Mouse (Mus musculus): Measurements from ENCODE around the gene Rsg1.

Rsg1 gene

GRCm38 (mm10) chr4:141211646-141212045 lies 2.1 kb upstream of the Rsg1 start:
- DNase-seq (ENCODE audit: low read depth, low spot score): no peak

DNA sequence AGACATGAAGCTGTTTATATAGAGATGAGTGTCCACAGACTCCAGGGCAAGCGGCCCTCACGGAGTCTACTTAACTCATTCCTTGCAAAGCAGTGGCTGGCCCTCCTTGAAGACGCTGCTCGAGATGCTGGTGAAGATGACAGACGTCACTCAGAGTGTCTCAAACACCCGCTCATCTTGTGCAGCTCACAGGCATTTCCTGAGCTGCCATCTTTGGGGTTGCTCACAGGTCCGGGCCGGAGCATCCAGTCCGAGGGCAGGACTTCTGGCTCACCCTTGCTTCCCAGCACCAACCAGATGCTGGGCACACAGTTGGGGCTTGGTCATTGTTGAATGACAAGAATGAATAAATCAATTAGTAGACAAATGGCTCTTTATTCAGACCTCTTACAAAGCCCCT lies 864 bp upstream of the Rsg1 start:
- no peak for DNase-seq (ENCODE audit: low read depth, low spot score)

DNA sequence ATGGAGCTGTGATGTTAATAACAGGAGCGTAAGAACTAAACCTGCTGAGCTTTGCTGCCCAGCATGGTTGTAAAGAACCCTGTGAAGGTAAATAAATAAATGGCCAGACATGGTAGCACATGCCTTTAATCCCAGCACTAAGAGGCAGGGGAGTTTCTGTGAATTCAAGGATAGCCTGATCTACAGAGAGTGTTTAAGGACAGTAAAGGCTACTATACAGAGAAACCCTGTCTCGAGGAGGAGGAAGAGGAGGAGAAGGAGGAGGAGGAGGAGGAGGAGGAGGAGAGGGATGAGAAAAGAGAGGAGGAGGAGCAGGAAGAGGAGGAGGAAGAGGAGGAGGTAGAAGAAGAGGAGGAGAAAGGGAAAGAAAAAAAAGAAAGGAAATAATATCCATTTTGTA lies 414 bp upstream of the Rsg1 start:
- no peak for DNase-seq (ENCODE audit: low read depth, low spot score)

DNA sequence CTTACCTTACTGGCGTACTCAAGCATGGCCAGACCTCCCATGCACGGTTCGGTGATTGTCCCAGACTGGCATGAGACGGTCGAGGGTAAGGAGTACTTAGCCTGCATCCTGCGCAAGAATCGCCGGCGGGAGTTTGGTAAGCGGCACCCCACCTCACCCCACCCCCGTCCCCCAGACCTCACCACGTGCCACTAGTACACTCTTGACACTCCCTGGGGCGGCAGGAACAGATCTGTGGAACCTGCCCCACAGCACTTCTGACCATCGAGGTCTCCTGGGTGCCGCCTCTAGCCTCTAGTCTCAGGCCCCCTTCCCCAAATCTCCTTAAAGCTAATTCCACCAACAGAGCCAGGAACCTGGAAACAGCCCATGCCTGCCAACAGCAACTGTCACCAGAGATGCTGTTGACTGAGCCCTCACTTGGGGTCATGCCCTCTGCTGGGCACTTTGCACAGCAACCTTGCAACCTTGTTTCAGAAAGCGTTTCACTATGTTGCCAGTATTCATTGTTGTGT lies 638 bp downstream of the Rsg1 start:
- peak; percentile 43 for DNase-seq (ENCODE audit: low read depth, low spot score)

DNA sequence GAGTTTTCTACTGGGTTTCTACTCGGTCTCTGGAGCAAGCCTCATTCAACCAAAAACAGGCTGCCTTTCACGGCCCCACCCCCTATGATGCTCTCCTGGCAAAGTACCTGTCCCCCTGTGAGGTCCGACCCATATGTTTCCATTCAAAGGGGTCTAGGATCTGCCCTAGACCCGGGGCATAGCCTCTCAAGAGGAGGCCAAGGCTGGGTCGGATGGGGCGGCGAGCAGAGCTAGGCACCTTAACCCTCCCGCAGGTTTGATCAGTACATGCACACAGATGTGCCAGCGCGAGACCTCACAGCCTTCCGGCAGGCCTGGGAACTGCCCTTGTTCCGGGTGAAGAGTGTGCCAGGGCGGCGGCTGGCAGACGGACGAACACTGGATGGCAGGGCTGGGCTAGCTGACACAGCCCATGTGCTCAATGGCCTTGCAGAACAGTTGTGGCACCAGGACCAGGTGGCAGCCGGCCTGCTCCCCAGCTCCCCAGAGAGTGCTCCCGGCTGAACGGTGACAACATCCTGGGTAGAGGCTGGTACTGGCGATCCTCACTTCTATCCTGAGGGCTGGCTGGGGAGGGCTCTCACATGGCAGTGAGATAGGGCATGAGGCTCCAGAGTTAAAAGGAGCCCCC lies 5.9 kb downstream of the Rsg1 start:
- no peak for DNase-seq (ENCODE audit: low read depth, low spot score)

DNA sequence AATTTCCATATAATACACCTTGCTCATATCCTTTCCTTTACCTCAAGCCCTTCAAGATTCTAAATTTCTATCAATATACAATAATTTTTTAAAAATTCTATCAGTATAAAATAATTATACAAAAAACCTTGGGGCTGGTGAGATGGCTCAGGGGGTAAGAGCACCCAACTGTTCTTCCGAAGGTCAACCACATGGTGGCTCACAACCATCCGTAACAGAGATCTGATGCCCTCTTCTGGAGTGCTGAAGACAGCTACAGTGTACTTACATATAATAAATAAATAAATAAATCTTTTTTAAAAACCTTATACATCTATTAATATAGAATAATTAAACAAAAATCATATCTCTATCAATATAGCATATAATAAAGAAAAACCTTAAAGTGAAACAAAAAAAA lies 8.1 kb downstream of the Rsg1 start:
- DNase-seq (ENCODE audit: low read depth, low spot score): no peak

GRCm38 (mm10) chr4:141222752-141223151 lies 9.0 kb downstream of the Rsg1 start:
- DNase-seq (ENCODE audit: low read depth, low spot score): no peak

GRCm38 (mm10) chr4:141228687-141229086 lies 14.9 kb downstream of the Rsg1 start:
- DNase-seq (ENCODE audit: low read depth, low spot score): no peak

DNA sequence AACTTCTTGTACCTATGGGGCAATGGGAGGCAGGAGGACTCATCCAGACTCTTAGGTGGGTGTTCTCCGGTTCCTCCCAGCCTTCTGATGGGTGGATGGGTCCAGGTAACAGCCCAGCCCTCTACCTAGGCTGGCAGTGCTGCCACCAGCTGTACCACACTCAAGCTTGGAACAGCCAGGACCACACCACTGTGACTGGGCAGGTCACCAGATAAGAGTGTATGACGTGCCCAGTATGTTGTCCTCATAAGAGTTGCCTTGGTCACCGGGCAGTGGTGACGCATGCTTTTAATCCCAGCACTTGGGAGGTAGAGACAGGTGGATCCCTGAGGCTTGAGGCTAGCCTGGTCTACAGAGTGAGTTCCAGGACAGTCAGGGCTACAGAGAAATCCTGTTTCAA lies 19.4 kb downstream of the Rsg1 start:
- DNase-seq (ENCODE audit: low read depth, low spot score): no peak

- DNase-seq (ENCODE audit: low read depth, low spot score): no peak
Measured at GRCm38 (mm10) chr4:141235537-141236111, 21.9 kb downstream of the Rsg1 start.

DNA sequence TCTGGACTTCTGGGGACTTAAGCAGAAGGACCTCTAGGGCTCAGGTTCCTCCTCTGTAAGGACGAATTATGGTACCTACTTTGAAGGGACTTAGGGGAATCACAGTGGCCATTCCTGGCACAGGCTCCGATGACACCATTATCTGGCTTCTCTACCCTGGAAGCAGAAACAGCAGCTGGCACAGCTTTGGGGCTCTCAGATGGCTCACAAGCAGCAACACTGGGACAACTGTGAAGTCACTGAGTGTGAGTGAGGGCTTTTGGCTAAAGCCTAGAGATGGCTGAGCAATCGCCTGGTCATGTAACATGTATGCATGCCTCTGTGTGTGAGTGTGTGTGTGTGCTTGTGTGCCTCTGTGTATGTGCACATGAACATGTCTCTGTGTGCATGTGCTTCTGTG lies 23.1 kb downstream of the Rsg1 start:
- DNase-seq (ENCODE audit: low read depth, low spot score): no peak

- no peak for DNase-seq (ENCODE audit: low read depth, low spot score)
Measured at GRCm38 (mm10) chr4:141238492-141239387, 25.0 kb downstream of the Rsg1 start.

- peak; percentile 88 for DNase-seq (ENCODE audit: low read depth, low spot score)
Measured at GRCm38 (mm10) chr4:141239388-141240125, 25.8 kb downstream of the Rsg1 start, which contains the start of gene Arhgef19. Gene Arhgef19, plus strand, starts transcription at chr4:141239499.

DNA sequence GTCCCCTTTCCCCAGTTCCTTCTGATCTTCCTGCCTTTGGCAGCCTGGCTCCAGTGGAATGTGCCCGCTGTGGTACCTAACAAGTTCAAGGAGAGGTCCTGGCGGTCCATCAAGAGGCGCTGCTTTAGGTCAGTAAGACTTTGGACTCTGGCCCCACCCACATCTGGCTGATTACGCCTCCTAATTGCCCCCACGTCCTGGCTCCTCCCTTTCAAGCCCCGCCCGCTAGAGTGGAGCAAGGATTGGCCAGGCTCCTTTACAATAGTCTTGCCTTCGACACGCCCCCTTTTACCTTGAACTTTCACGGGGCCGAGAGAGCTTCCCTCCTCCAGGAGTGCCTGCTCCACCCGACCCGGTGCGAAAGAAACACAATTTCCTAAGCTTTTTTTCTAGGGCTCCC lies 26.9 kb downstream of the Rsg1 start:
- no peak for DNase-seq (ENCODE audit: low read depth, low spot score)

- DNase-seq (ENCODE audit: low read depth, low spot score): no peak
Measured at GRCm38 (mm10) chr4:141241861-141242260, 28.1 kb downstream of the Rsg1 start.

GRCm38 (mm10) chr4:141242651-141243241 lies 29.0 kb downstream of the Rsg1 start:
- DNase-seq (ENCODE audit: low read depth, low spot score): no peak

DNA sequence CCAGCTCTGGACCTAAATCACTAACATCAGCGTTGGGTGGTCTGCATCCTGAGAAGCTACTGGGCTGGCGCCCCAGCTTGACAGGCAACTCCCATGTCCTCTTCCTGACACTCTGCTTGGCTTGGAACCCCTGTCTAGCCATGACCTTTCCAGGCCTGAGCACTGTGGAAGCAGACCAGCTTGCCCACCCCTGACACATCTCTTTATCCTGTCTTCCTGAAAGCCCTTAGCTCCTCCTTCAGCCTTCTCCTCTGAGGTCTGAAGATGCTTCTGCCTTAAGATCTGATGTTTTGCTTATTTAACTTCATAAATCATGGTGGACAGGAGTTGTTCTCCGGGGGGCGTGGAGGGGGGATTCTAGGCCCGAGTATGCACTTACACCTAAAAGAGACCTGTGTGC lies 29.9 kb downstream of the Rsg1 start:
- DNase-seq (ENCODE audit: low read depth, low spot score): no peak

DNA sequence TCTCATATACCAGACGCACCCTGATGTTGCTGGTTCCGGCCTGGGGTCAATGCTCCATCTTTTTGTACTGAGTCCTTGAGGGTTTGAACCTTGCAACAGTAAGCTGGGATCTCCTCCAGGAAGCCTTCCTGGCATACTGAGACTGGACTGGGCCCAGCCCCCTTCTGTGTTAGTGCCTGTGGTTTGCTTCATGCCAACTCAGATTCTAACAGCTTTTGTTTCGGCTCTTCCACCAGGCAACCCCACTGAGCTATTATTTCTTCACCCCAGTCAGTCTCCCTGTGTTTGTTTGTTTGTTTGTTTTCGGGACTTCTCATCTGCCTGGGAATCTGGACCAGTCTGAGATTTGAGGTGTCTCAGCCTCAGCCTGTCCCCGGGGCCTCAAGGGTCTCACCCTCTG lies 30.6 kb downstream of the Rsg1 start:
- no peak for DNase-seq (ENCODE audit: low read depth, low spot score)

DNA sequence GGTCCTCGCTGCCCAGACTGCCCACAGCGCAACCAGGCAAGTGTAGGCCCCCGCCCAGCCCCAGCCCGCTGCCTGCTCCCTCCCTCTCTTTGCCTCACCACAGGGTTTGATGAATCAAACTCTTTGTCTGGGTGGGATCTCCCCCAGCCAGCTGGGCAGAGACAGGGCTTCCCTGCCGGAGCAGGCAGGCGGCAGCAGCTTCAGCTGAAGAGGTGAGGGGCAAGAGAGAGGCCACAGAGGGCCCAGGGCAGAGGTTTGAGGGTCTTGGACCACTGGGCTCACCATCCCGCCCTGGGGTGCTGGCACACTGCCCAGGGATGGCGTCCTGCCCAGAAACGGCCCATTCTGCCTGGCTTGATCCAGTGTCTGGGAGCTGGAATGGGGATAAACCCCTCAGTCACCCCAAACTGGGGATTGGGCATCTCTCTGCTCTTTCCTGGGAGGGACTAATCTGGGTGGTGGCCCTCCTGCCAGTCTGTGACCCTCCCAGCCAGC lies 31.2 kb downstream of the Rsg1 start:
- DNase-seq (ENCODE audit: low read depth, low spot score): no peak

GRCm38 (mm10) chr4:141246089-141246997 lies 32.6 kb downstream of the Rsg1 start:
- DNase-seq (ENCODE audit: low read depth, low spot score): no peak
